Mouse (Mus musculus) spleen, embryonic (tissue): ENCODE data around the gene Mtf2.
"Not testable (repeated sequence)": the region's sequence is repeated elsewhere in the genome, so short reads cannot be mapped to it uniquely, and the experiment has no call there.

Experiments used
- CTCF ChIA-PET: fragments of 350-600 bp; sonication (Branson Sonifier 250); formaldehyde crosslinking; loops from one replicate; lab custom pipeline; 2022; lab: Charles Lee

Mtf2 gene

DNA sequence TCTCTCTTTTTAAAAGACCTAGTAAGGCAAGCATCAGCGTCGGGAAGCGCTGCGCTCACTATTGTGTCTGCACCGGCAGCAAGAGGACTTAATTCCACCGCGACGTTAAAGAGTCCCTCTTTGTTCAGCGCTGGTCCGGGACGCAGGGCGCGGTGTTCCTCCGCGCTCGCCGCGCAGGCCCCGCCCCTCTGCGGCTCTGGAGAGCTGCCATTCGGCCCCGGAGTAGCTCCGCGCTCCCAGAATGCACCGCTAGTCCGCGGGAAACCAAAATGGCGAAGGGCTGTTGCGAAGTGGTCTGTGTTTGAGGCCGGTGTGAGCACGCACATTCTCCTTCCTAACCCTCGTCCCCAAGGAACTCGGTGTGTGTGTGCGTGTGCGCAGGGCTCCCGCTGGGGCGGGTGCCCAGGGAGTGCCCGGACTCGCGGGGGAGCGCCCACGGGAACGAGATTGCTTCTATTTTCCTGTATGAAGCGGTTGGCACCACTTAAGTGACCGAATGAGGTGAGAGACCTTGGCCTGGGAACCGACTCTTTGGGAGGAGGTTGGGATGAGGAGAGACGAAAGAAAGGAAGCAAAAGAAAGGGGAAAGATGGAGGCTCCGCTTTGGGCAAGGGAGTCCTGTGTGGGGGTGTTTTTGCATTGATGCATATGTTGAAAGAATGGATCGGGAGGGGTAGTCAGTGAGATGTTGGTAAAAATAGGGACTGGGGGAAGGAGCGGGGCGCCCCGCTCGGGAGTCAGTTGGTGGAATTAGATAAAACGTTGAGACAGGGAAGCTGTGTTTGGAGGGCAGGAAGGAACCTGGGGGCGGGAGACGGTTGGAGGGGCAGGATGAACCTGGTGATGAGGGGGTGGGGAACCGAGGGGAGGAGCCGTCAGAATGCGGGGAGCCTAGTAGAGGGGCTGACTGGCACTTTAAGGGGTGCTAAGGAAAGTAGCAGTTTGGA lies at the start of gene Mtf2:
TSS of gene Mtf2 (plus strand) at position 210 of the 947 bp plus-strand sequence.
- CTCF ChIA-PET: interaction anchor here (0.6 kb wide), 1 partner anchor 308 kb away, joined by 8 read pairs; no protein-coding TSS in a partner anchor

GRCm38 (mm10) chr5:108017232-108017631 lies 48.2 kb upstream of the Mtf2 start:
- CTCF ChIA-PET: interaction anchor here (0.9 kb wide), 1 partner anchor 98 kb away, joined by 3 read pairs; no protein-coding TSS in a partner anchor

GRCm38 (mm10) chr5:108019367-108019766 lies 46.1 kb upstream of the Mtf2 start:
- CTCF ChIA-PET: no interaction called here

GRCm38 (mm10) chr5:108021346-108021745 lies 44.1 kb upstream of the Mtf2 start:
- CTCF ChIA-PET: interaction anchor here (0.5 kb wide), 1 partner anchor 13 kb away, joined by 3 read pairs; no protein-coding TSS in a partner anchor

DNA sequence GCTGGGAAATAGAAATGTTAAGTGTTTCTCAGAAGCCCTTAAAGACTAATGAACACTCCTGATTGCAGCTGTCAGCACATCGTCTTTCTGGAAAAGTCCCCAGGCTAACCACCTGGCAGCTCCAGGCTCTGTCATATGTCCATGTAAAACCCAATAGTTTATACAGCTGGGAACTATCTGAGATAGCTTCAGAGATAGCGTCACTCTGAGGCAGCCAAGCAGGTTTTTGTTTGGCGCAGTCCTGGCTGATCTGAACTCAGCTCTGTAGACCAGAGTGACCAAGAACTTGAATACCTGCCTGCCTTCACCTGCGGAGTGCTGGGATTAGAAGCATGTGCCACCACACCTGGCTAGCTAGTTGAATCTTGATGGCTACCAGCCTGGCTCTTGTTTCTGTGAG lies 37.2 kb upstream of the Mtf2 start:
- CTCF ChIA-PET: no interaction called here

GRCm38 (mm10) chr5:108028797-108029536 lies 36.5 kb upstream of the Mtf2 start:
- CTCF ChIA-PET: not testable (repeated sequence)

GRCm38 (mm10) chr5:108029968-108030367 lies 35.5 kb upstream of the Mtf2 start:
- CTCF ChIA-PET: interaction anchor here (0.6 kb wide), 1 partner anchor 414 kb away, joined by 3 read pairs; no protein-coding TSS in a partner anchor

DNA sequence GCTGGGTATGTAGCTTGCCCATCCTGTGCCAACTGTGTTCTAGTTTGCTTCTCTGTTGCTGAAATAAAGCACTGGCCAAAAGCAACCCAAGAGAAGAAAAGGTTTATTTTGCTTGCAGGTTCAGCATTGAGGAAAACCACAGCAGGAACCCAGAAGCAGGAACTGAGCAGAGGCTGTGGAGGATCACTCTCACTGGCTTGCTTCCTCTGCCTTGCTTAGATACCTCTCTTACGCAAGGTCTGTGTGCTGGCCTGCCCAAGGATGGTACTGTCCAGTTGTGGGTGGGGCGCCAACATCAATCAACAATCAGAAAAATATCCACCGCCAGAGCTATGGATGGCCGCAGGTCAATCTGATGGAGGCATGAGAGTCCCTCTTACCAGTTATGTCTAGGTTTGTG lies 34.2 kb upstream of the Mtf2 start:
- CTCF ChIA-PET: no interaction called here

DNA sequence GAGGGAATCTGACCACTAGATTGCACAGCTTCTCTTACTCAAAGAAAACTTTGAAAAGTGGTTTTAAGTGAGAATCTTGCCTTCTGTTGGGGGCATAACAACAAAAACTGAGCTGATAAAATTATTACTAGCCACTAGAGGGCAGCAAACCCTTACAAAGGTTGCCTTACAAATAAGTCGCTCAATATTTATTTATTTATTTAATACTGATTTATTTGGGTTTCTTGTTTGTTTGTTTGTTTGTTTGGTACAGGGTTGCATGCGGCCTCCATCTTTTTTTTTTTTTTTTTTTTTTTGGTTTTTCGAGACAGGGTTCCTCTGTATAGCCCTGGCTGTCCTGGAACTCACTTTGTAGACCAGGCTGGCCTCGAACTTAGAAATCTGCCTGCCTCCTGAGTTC lies 31.3 kb upstream of the Mtf2 start:
- CTCF ChIA-PET: interaction anchor here (0.7 kb wide), 4 partner anchors 13 to 680 kb away, joined by 3 to 15 read pairs (median 11); no protein-coding TSS in a partner anchor

GRCm38 (mm10) chr5:108035523-108035922 lies 30.0 kb upstream of the Mtf2 start:
- CTCF ChIA-PET: no interaction called here

DNA sequence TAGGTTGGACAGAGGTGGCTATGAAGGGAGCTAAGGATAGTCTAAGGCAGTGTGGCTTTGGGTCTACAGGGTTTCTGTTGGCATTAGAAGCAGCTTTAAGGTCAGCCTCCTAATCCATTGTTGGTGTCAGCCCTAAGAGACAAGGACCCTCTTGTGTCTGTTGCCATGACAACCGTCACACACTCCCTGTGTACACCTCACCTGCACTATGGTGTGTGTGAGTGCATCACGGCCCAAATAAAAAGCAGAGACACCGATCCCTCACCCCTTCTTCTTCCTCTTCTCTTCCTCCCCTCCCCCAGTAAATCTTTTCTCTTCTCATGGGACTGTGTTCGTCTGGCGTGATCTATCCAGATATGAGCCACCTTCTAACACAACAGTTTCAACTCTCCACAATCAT lies 23.4 kb upstream of the Mtf2 start:
- CTCF ChIA-PET: interaction anchor here (0.6 kb wide), 1 partner anchor 95 kb away, joined by 3 read pairs; no protein-coding TSS in a partner anchor

- CTCF ChIA-PET: interaction anchor here (0.6 kb wide), 1 partner anchor 12 kb away, joined by 7 read pairs; no protein-coding TSS in a partner anchor
These were observed 21.6 kb upstream of the Mtf2 start for GRCm38 (mm10) chr5:108043908-108044307.

DNA sequence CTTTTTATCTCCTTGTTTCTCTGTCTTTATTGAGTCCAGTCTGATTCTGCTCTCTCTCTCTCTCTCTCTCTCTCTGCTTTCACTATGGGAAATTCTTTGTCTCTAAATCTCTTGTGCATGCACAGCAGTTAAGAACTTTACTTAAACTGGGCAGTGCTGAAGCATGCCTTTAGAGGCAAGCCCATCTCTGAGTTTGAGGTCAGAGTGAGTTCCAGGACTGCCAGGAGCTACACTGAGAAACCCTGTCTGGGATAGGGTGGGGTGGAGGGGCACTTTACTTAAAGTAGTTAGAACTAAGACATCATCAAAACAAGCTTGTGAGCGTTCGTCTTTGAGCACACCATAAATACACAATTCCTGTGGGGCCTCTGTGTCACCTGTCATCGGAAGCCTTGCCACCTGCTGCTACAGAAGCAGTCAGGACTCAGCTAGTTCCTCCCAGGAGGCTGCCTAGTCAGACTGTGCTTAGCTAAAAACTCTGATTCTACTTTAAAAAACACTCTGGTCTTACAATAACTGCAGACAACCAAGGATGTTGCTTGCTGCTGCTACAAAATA lies 15.7 kb upstream of the Mtf2 start:
- CTCF ChIA-PET: no interaction called here

- CTCF ChIA-PET: interaction anchor here (0.5 to 0.6 kb wide), 2 partner anchors 72 to 208 kb away, joined by 4 to 9 read pairs; no protein-coding TSS in a partner anchor
These were observed 14.4 kb upstream of the Mtf2 start for GRCm38 (mm10) chr5:108051026-108051425.

GRCm38 (mm10) chr5:108051727-108052126 lies 13.7 kb upstream of the Mtf2 start:
- CTCF ChIA-PET: not testable (repeated sequence)

GRCm38 (mm10) chr5:108052200-108052599 lies 13.3 kb upstream of the Mtf2 start:
- CTCF ChIA-PET: no interaction called here

- CTCF ChIA-PET: no interaction called here
These were observed 11.9 kb upstream of the Mtf2 start for GRCm38 (mm10) chr5:108053566-108053965.

GRCm38 (mm10) chr5:108060413-108060812 lies 5.1 kb upstream of the Mtf2 start:
- CTCF ChIA-PET: no interaction called here

DNA sequence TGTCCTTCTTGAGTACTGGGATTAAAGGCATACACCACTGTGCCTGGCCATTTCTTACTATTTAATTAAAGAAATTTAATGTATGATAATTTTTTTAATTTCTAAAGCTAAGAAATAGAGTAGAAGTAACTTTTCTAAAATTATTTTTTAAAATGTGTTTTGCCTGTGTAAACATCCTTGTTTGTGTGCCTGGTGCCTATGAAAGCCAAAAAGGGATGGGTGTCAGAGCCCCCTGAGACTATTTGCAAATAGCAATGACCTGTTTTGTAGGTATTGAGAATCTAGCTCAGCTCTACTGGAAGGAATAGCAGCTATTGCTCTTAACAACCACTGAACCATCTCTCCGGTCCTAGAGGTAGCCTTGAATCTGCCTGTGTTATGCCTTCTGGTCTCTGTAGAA lies 6.8 kb downstream of the Mtf2 start:
- CTCF ChIA-PET: no interaction called here

GRCm38 (mm10) chr5:108076241-108076640 lies 10.8 kb downstream of the Mtf2 start:
- CTCF ChIA-PET: no interaction called here

DNA sequence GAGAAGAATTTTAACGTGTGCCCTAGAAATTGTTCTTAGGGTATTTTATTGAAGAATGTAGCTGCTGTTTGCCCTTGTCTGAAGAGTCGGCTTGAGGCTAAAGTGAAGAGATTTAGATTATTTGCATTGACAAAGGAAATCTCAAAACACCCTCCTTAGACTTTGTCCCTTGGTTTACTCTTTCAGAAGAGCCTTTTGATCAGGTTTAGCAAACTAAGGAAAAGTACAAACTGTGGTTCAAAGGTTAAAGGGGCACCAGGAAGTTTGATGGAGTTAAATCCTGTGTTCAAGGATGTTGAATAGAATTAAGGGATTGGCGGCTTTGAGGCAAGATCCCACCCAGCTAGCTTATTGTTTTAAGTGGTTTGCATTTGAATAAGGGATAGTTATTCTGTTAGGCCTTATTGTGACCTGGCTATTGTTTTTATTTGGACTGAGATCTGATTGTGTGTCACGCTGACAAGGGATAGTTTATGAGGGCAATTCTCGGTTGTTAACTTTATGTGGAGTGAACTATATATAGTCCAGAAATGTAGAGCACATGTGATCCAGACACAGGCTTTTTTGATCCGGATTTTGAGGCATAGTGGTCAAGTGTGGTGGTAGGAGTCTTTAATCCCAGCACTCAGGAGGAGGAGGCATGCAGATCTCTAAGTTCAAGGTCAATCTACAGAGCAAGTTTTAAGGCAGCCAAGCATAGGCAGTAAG lies 11.5 kb downstream of the Mtf2 start:
- CTCF ChIA-PET: interaction anchor here (0.9 kb wide), 1 partner anchor 78 kb away, joined by 4 read pairs; no protein-coding TSS in a partner anchor
